ENCODE assay signal across 25 mouse cellular contexts in the genomic region with DNA sequence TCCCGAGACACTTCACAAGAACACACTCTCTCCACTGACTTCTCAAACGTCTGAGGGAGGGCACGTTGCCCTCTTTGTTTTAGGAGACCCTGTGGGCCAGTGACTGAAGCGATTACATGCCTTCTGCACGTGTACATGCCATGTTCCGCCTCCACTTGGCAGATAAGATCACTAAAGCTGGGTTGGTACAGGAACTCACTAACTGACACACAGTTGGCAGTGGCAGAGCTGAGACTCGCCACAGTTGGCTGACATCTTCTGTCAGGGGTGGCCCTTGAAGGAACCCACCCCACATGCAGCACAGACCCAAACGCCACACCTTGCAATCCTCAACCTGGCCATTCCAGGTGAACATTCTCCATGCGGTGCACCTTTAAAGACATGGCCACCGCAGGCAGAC. TPM values are rescaled to one million over a fixed set of nuclear protein-coding genes. Genes with fewer than 3 reads are reported as not detected.
DNase-seq lines count a peak whose midpoint lies in the region; ATAC-seq and TF ChIP-seq lines count a peak whose summit lies in the region.
"Had no signal": no experiment of that assay in that cellular context is flagged by ENCODE, and none has a peak within 500 bp of the region (broad histone marks: within the 10 kb centered on the region; RNA-seq: fewer than 3 reads in every experiment).

No protein-coding gene starts in this region.

- ATAC-seq in megakaryocyte, adult 5-6 weeks (ENCODE audit: poor library complexity, severe bottlenecking): peak; percentile 39
- ATAC-seq: forebrain, embryonic 13.5 days; intestine, postnatal 0 days; Patski had no signal

- H3K27ac ChIP-seq in layer of hippocampus, adult 2 months: no peak overlapping the region
- H3K27ac ChIP-seq: embryonic facial prominence, embryonic 10.5 days; forebrain, embryonic 13.5 days; hindbrain, embryonic 15.5 days; limb, embryonic 13.5 days; liver, embryonic 13.5 days; neural tube, embryonic 13.5 days had no signal

- no peak overlapping the region for H3K4me3 ChIP-seq in layer of hippocampus, adult 2 months
- H3K4me3 ChIP-seq: embryonic facial prominence, embryonic 10.5 days; forebrain, embryonic 13.5 days; hindbrain, embryonic 15.5 days; limb, embryonic 13.5 days; liver, embryonic 13.5 days; neural tube, embryonic 13.5 days had no signal

- TF ChIP-seq CTCF in layer of hippocampus, adult 2 months (conservative IDR thresholded peaks at IDR 0.05): no peak

- DNase-seq in 416B (ENCODE audit: low read depth): peak; percentile 42
- peak; percentile 57 for DNase-seq in T-cell, adult 2 months (ENCODE audit: low spot score)
- peak; percentile 65 to 70 for DNase-seq in thymus, postnatal 10 days (ENCODE audit: low spot score in 2 of 2)
- DNase-seq in ovary, adult 18-20 months (ENCODE audit: low spot score): no peak
- DNase-seq in layer of hippocampus, adult 2 months (ENCODE audit: low spot score in 2 of 2): no peak
- no peak for DNase-seq in urinary bladder, adult 2 months (ENCODE audit: low spot score)
- DNase-seq: cerebellum, adult 18-20 months; cerebellum, postnatal 36 days; gastrocnemius, postnatal 25 days; heart, postnatal 10 days; layer of hippocampus, postnatal 36 days; liver, embryonic 13.5 days; lung, embryonic 14.5 days; lung, postnatal 36 days; right cerebral cortex, postnatal 14 days had no signal

RNA-seq across cellular contexts. Expression of gene Eif4e3, which starts 8.0 kb away (rescaled TPM):
- total RNA-seq in megakaryocyte, adult 5-6 weeks (2015): 48.3 and 53.0 TPM in 2 replicates
- 45.4 and 56.4 TPM in 2 replicates for total RNA-seq in megakaryocyte, adult 5-6 weeks (2017)
- total RNA-seq in layer of hippocampus, adult 2 months (2021): 10 to 100 TPM; 19.9 to 24.5 TPM
- 42.9 and 47.3 TPM in 2 replicates for polyA plus RNA-seq in urinary bladder, adult 2 months (2012; rRNA removed)

RNA-seq across cellular contexts. Expression of gene Gm20696, which starts 8.0 kb away (rescaled TPM):
- 9.6 and 12.1 TPM in 2 replicates for total RNA-seq in megakaryocyte, adult 5-6 weeks (2015)
- total RNA-seq in megakaryocyte, adult 5-6 weeks (2017): 4.4 and 4.8 TPM in 2 replicates
- 1 to 10 TPM; 6.2 to 7.3 TPM for total RNA-seq in layer of hippocampus, adult 2 months (2021)
- 1.2 and 2.5 TPM in 2 replicates for polyA plus RNA-seq in urinary bladder, adult 2 months (2012; rRNA removed)

RNA-seq across cellular contexts. Expression of gene Gpr27, which starts 33.9 kb away (rescaled TPM):
- total RNA-seq in megakaryocyte, adult 5-6 weeks (2015): 4.1 and 5.1 TPM in 2 replicates
- 4.2 and 4.7 TPM in 2 replicates for total RNA-seq in megakaryocyte, adult 5-6 weeks (2017)
- total RNA-seq in layer of hippocampus, adult 2 months (2021): 10 to 100 TPM; 54.8 to 58.1 TPM
- polyA plus RNA-seq in urinary bladder, adult 2 months (2012; rRNA removed): 4.2 and 6.6 TPM in 2 replicates
- total RNA-seq: monocyte, adult 5-6 weeks had no signal
- polyA plus RNA-seq: C2C12 had no signal

Comparison
In these comparisons a context has a peak if more than half of its experiments do, and no peak if none do; other contexts are left out.
1. DNase-seq: peak in 416B (single experiment), T-cell, adult 2 months (single experiment) and thymus, postnatal 10 days (2 of 2); none in ovary, adult 18-20 months (single experiment), layer of hippocampus, adult 2 months (0 of 2) and urinary bladder, adult 2 months (single experiment).
2. RNA of gene Gpr27, which starts 33.9 kb away (total RNA-seq): 54.8 to 58.1 TPM in layer of hippocampus, adult 2 months; 4.1 to 5.1 TPM in megakaryocyte, adult 5-6 weeks; every median in the first group is over 4 times any median in the second.